Mouse (Mus musculus) gastrocnemius, postnatal 14 days (tissue): Measurements from ENCODE around the gene Vmn1r73. TPM values are rescaled to one million over a fixed set of nuclear protein-coding genes. Genes with fewer than 3 reads are reported as not detected.

Experiments
- DNase-seq: peaks from one replicate; pipeline ENCODE4 v3.0.0; 2021; ENCODE audit warnings: mixed read lengths
- intact Hi-C: fragments of 180-260 bp; cut with DNase I; formaldehyde crosslinking; loops from one replicate; pipeline ENCODE4 v1.15.1; 2025; ENCODE audit warnings: low total_unique reads
- long read RNA-seq, 2 experiments: library from polyadenylated mRNA; stranded (forward); transcript quantifications; one replicate each; pipeline ENCODE4 v2.0.0; 2021
- total RNA-seq, 2 experiments: library from RNA; stranded (reverse); gene quantifications; 2 replicates each; pipeline ENCODE4 v1.2.3; 2021

Vmn1r73 gene
- total RNA-seq: not detected
- long read RNA-seq, experiment 1: 0 reads
- long read RNA-seq, experiment 2: 0 reads

DNA sequence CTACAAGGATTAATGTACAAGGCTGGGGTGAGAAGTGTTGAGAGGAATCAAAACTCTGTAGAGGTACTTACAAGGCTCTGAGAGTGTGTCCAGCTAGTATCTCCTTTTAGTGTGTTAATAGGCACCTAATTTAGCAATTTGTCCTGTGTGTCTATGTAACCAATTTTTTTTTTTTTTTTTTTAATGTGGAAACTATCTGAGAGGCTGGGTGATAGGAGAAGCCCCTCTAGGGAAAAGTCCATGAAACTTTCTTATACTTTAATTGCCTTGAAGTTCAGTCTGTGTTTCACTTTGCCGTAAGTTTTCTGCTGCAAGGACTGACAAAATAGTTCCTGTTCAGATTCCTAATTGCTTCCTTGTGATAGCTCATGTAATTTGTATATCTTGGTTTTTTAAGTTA is at the start of gene Vmn1r73:
Vmn1r73 (plus strand) TSS at position 301 of the 400 bp plus-strand sequence.
- intact Hi-C loops: no loop called here
- DNase-seq: no peak

Other genes starting within 250 kb of the Vmn1r73 start
- gene Zscan4-ps2, start 216.0 kb upstream of the Vmn1r73 start, total RNA-seq: not detected
- gene Zscan4-ps3, start 121.0 kb upstream of the Vmn1r73 start, total RNA-seq: not detected
- gene Vmn1r72, start 50.1 kb upstream of the Vmn1r73 start, total RNA-seq: not detected
- not detected for gene Vmn1r74, start 103.7 kb downstream of the Vmn1r73 start, total RNA-seq
- gene Vmn1r75, start 144.4 kb downstream of the Vmn1r73 start, total RNA-seq: not detected
- not detected for gene Vmn1r76, start 207.9 kb downstream of the Vmn1r73 start, total RNA-seq